Mouse (Mus musculus) regulatory T cell (primary cell): ENCODE measurements at regions not wholly inside any gene's neighbourhood (a gene's known extent, or its start where the extent isn't known, plus 50 kb on each side); places are given as distances from the start of the nearest gene placed in this dataset.
"Not testable (repeated sequence)": the region's sequence is repeated elsewhere in the genome, so short reads cannot be mapped to it uniquely, and the experiment has no call there.

Experiments
- in situ Hi-C: fragments of 300-600 bp; cut with MboI, MseI; formaldehyde crosslinking; loops from one replicate; pipeline ENCODE4 v1.15.1; 2025; ENCODE audit warnings: high pct_unique_total_duplicates

GRCm38 (mm10) chr8:56924724-56925123, 373.8 kb downstream of the Fbxo8 start:
- in situ Hi-C loops = loop anchor here (25.0 kb wide), 1 partner anchor 1812 kb away; no protein-coding TSS in a partner anchor

DNA sequence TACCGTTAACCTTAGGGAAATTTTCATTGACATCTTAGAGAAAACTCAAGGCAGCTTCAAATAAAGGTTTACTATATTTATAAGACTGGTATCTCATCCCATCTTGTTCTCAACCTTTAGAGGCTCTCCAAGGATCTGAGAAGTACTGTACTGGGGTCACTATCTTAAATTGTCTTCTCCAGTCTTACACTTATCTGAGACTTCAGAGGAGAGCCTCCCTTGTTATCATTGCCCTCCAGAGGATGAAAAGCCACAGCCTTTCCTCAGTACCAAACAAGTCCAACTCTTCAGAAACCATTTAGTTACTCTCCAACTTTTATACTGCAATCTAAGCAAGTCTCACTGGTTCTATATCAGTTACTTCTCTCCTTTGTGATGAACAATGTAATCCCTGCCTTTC, 376.3 kb downstream of the Fbxo8 start:
- in situ Hi-C loops = no loop called here

DNA sequence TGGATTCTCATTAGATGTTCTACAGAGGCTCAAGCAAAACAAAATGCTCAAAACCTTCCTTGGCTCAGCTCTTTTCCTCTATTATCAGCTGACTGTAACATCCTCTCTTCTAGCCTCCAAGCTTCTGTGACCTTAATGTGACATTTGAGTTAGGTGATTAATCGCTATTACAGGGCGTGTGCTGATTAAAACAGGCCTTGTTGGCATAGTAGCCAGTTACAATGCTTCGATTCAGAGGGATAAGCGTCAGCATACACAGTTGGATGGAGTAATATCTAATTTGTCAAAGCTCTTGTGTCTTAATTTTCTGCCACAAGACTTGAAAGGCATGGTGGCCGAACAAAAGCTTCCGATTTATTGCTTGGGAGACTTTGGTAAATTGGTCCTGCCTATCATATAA, 378.2 kb downstream of the Fbxo8 start:
- in situ Hi-C loops = no loop called here

GRCm38 (mm10) chr8:56932421-56932820, 381.5 kb downstream of the Fbxo8 start:
- in situ Hi-C loops = no loop called here

DNA sequence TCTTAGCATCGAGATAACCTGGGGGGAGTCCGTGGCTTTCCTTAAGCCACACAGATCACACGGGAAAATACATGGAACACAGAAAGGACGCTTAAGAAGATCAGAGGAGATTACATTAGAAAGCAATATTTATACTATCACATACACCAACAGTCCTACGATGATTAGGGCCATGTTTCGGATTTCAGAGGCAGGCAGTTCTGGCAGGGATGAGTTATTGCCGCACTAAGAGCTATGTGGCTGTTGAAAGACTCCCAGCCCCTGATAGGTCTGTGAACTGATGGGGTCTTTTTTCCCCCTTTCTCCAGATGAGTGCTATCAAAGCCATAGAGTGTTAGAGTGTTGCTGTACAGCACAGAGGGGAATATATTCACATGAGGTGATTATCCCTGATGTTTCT, 358.6 kb upstream of the Hand2 start:
- in situ Hi-C loops = no loop called here

GRCm38 (mm10) chr8:56970311-56970710, 350.5 kb upstream of the Hand2 start:
- in situ Hi-C loops = no loop called here

DNA sequence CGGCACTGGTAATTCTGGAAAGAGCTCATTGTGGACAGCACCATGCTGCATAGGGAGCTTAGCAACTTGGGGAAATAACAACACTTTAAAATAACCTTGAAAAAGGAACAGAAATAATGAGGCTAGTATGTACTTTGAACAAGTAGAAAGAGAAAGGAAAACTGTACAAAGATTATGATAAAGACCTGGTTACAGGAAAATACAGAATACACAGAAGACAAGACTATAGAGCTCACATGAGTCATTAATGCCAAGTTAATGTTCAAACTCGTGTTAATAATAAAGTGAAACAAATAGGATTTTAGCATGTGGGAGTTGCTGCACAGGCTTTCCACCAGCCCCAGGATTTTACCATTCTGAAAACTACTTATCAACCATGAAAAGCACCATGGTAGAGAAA, 341.8 kb upstream of the Hand2 start:
- in situ Hi-C loops = no loop called here

DNA sequence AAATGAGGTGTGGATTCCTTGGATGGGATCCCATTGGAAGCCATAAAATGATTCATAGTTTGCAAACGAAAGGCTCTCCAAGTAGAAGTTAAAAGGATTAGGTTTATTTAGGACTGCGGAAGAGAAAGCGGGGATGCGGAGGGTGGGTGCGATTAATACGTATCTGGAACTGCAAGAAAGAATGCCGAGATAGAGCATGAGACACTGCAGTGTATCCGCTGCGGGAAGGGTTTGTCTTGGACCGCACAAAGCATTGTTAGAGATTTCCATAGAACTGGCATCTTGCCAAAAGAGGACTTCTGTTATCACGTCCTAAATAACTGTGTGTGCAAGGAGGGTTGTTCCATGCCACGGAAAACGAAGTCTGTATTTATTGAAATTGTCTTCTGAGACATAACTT, 341.4 kb upstream of the Hand2 start:
- in situ Hi-C loops = no loop called here

DNA sequence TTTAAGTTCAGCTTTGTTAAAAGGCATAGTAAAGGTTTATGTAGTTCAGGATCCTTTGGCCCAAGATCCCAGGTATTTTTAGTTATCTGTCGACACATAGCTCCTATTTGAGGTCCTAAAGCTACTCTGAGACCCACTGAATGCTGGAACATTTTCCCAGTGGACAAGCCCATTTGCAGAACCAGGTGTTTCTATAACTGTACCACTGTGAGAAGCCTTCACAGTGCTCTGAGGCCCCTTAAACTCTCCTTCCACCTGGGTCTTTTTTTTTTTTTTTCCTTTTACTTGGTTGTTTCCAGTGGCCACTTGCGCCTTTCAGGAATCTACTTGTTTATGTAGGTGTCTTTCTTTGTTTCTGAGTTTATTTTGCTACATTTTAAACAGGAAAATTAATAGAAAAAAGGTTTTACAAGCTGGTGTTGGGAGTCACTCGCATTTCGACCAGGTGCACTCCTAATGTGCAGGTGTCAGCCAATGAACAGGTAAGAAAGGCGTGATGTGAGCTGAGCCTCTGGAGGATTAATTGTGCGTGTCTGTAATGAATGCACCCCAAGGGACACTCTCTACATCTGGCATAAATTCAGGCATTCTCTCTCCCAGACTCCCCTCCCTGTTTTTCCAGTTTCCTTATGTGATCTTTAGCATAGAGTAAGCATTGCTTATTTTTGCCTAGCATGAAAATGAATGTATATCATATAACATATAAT, 310.3 kb upstream of the Hand2 start:
- in situ Hi-C loops = no loop called here

DNA sequence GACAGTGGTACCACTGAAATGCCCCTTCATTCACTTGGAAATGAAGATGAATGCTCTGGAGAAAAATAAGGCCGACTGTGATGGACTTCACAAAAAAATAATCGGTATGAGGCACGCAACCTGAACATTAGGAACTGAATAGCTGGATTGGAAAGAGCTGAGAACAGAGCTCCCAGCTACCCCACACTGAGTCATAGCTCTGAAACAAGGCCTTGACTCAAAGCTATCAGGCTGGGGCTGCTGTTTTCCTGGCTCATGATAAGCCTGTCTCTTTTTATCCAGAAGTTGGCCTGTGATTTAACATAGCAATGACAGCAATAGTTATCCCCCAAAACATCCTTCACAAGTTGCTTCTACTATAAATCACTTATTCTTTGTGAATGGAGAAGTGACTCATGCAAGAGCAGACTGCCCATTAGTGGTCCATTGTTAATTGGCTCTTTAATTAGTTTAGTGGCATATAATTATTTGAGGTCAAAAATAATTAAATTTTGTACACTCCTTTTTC, 306.9 kb upstream of the Hand2 start:
- in situ Hi-C loops = no loop called here

GRCm38 (mm10) chr8:57016329-57016728, 304.5 kb upstream of the Hand2 start:
- in situ Hi-C loops = no loop called here

DNA sequence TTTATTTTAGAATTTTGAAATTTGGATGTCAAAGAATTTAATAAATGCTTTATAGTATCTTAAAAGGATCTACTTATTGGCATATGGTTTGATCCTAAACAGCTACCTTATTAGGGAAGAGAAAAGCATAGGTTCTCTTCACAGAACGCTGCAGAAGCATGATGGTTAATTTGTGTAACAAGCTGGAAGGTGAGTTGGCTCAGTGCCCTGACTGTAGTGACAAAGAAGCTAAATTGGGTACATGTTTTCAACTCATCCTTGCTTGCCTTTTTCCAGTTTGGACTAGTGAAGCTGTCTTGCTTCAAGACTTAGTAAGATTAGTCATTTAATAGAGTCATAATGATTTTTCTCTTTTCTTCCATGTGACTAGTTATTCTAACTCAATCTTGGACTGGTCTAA, 292.7 kb upstream of the Hand2 start:
- in situ Hi-C loops = not testable (repeated sequence)

DNA sequence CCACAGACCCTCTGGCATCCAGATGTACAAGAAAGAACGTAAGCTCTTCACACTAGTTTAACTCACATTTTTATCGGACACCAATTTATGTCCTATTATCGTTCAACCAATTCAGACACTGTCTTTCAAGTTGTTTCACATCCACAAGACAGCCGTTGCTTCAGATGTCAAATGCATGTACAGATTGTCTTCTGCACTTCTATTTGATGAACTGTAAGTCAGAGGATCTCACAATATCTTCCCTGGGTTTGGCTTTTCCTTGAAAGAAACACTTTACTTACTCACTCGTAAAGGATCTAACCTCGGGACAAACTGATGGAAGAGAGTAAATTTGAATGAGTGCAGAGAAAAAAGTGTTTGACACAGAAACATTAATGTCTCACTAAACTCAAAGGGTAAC, 272.3 kb upstream of the Hand2 start:
- in situ Hi-C loops = no loop called here

DNA sequence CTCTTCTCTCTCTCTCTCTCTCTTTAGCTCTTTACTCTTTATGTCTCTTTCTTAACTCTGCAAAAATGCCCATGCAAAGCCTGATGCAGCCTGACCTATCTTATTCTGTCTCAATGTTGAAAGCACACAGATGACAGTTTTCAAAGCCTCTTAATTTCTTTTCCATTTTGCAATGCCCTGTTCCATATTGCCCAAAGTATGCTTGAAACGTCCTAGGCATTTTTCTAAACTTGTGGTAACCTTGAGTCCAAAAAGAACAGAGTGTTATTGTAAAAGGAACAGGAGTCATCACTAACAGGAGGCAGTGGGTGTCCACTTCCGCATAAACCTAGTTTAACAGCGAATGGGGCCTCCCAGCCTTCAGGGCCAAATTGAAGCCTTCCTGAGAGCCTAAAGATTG, 271.9 kb upstream of the Hand2 start:
- in situ Hi-C loops = no loop called here

DNA sequence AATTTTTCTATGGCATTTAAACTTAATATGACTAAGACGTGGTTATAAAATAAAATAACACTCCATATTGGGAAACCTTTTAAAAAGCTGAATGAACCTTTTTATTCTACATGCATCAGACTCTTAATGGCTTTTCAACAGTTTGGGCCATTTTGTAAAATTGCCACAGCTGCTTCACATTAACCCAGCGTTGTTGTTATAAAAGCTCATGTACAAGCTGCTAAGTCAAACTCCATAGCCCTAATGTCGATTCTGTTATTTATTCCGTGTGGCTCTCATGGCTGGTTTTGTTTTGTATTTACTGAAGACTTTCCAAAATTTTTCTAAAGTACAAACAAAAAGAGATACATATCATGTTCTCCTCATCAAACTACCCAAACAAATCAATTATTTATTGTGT, 268.1 kb upstream of the Hand2 start:
- in situ Hi-C loops = no loop called here

- in situ Hi-C loops = loop anchor here (25.0 kb wide), 1 partner anchor 565 kb away; no protein-coding TSS in a partner anchor
Observed at GRCm38 (mm10) chr8:57076995-57077394, 243.8 kb upstream of the Hand2 start.

DNA sequence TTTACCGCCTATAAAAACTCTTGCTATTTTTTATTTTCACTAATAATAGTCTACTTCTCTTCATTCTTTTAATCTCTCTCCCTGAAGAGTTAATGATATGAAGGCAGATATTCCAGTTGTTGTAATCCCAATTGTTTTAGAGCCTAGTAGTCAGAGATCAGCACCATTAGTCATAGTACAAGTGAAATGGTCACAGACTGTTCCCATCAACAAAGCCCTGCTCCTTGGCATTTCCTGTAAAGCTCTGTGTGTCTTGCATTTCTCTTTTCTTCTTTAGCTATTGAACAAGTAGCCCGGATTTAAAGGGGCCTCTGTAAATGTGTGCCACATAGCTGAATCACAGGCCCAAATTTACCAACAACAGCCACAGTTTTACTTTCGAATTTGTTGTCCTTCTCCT, 234.0 kb upstream of the Hand2 start:
- in situ Hi-C loops = loop anchor here (25.0 kb wide), 1 partner anchor 575 kb away; no protein-coding TSS in a partner anchor

DNA sequence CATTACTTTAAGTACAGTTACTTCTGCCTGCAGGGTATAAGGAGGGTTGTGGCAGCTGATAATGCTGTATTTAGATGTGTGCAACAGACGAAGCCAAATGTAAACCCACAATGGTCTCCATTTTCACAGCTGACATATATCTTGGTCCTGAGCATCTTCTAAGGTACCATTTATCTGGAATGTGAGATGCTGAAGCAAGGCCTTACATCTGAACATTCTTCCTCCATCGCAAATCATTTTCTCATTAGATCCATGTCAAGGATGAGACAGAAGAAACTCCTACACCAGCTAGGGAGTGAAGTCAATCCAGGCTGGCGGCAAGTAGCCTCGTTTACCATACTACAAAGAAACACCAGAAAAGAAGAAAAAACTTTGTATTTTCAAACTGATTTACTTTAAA, 228.4 kb upstream of the Hand2 start:
- in situ Hi-C loops = loop anchor here (25.0 kb wide), 1 partner anchor 580 kb away; no protein-coding TSS in a partner anchor

DNA sequence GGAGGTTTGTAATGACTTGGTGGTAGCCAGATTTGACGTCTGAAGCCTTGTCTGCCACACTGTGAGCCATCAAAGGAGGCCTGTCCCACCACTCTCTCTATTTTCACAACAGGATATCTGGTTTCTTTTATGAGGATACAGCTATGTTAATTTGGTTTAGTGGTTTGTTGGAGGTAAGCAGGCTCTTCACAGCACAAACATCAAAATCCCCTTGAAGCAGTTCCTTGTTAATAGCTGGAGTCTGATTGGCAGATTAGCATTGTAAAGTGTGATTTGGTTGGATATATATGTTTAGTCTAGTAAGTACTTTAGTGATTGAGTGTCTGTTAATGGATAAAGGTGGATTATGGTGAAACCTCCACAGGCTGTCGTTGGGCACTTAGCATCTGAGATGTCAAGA, 225.6 kb upstream of the Hand2 start:
- in situ Hi-C loops = loop anchor here (25.0 kb wide), 1 partner anchor 583 kb away; no protein-coding TSS in a partner anchor

DNA sequence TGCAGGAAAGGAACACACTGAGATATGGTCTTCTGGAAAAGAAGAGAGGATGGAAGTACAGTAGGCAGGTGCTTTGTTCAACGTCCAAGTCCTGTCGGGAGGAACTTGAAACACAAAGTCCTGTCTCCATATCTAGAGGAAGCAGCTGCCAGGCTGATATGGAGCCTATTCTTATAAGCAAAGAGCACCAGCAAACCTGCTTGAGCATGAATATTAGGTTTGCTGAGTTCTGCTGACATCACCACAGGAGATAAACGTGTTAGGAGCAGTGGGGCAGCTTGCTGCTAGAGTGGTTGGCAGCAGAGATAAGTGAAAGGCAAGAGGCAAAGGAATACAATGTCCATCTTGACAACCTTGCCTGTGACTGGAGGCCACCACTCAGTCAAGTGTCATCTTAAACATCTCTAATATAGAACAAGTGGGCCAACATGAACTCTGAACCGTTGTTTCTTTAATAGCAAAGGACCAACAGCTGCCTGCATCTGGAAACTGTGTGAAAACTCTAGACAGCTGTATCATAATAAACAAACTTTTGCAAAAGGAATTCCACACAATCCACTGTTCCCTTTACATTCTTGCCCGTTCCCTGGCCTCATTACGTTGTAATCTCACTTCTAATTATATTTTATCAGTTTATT, 209.9 kb upstream of the Hand2 start:
- in situ Hi-C loops = not testable (repeated sequence)

DNA sequence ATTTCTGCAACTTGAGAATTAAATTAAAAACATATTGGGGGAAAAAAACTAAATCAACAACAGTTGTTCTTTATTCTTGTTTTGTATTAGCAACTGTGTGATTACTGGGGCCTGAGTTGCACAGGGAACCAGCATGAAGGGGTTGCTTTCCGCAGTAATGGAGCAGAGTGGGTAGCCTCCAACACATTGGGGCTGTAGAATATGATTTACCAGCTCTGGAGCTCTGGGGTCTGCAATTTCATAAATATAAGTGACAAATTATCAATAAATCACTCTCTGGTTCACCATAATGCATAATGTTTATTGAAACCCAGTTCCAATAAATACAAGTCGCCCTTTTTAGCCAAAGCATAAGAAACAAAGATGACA, 209.4 kb upstream of the Hand2 start:
- in situ Hi-C loops = no loop called here

GRCm38 (mm10) chr8:57113915-57114314, 206.9 kb upstream of the Hand2 start:
- in situ Hi-C loops = no loop called here

- in situ Hi-C loops = no loop called here
Observed at GRCm38 (mm10) chr8:57115303-57115702, 205.5 kb upstream of the Hand2 start.
